Mouse (Mus musculus) stomach, postnatal 0 days (tissue): Measurements from ENCODE around the gene Sstr2. TPM values are rescaled to one million over a fixed set of nuclear protein-coding genes. Genes with fewer than 3 reads are reported as not detected.
A peak's percentile ranks its signal among the peaks of the same experiment; 100 is the strongest.

Experiments
- ATAC-seq: fragments of 200-750 bp; cut with Nextera tagmentation; 2 replicates; pipeline ENCODE4 v1.8.0; 2017; ENCODE audit not compliant: low FRiP score, low TSS enrichment
- DNase-seq: peaks from one replicate; pipeline ENCODE4 v3.0.0-alpha.2; 2016; ENCODE audit warnings: low spot score
- H3K27ac ChIP-seq: fragments of 300-500 bp; sonication (generic); replicated peaks from 2 replicates; pipeline ENCODE4 v1.5.1; 2014; ENCODE audit warnings: mild to moderate bottlenecking, control low read depth
- H3K27me3 ChIP-seq: fragments of 300-500 bp; sonication (generic); 2 replicates; pipeline ENCODE4 v1.6.1; 2014; ENCODE audit warnings: low read length; ENCODE audit not compliant: control insufficient read depth, insufficient read depth
- H3K36me3 ChIP-seq: fragments of 300-500 bp; sonication (generic); 2 replicates; pipeline ENCODE4 v1.6.1; 2014; ENCODE audit warnings: low read length, mixed read lengths; ENCODE audit not compliant: control insufficient read depth, insufficient read depth
- H3K4me1 ChIP-seq: fragments of 300-500 bp; sonication (generic); replicated peaks from 2 replicates; pipeline ENCODE4 v1.6.1; 2014; ENCODE audit warnings: antibody characterized with exemption; ENCODE audit not compliant: control insufficient read depth, insufficient read depth
- H3K4me2 ChIP-seq: fragments of 300-500 bp; sonication (generic); replicated peaks from 2 replicates; pipeline ENCODE4 v1.6.1; 2014; ENCODE audit warnings: low read depth, mild to moderate bottlenecking, control low read depth, moderate library complexity
- H3K4me3 ChIP-seq: fragments of 300-500 bp; sonication (generic); 2 replicates; pipeline ENCODE4 v1.5.1; 2014; ENCODE audit warnings: low read depth, low read length, control low read depth
- H3K9ac ChIP-seq: fragments of 300-500 bp; sonication (generic); 2 replicates; pipeline ENCODE4 v1.6.1; 2014; ENCODE audit warnings: mild to moderate bottlenecking, low read length, control low read depth, mixed read lengths
- H3K9me3 ChIP-seq: fragments of 300-500 bp; sonication (generic); 2 replicates; pipeline ENCODE4 v1.6.1; 2016; ENCODE audit warnings: low read length; ENCODE audit not compliant: control insufficient read depth
- CTCF ChIP-seq: IDR thresholded peaks from 2 replicates; pipeline ENCODE4 v1.5.1; 2016; ENCODE audit warnings: antibody characterized with exemption, low read depth, mild to moderate bottlenecking, moderate library complexity
- EP300 ChIP-seq: optimal IDR thresholded peaks from 2 replicates; pipeline ENCODE3; 2016; ENCODE audit warnings: antibody characterized with exemption
- WGBS: fragments of 180-500 bp; shearing (Covaris S2); extraction: QIAGEN DNeasy Blood & Tissue Kit; methylation state at CpG from one replicate; pipeline ENCODE4 v1.1.7; 2014; 5-methylcytosine and 5-hydroxymethylcytosine counted together
- polyA plus RNA-seq: library from polyadenylated mRNA; unstranded; fragments of >200 nt; fragmentation: Nextera tagmentation; extraction: Ambion mirVana; gene quantifications from 2 replicates; pipeline ENCODE4 v1.2.1, GENCODE M21; 2015

Gene Sstr2
- polyA plus RNA-seq, result 1.5 and 1.8 TPM in 2 replicates

DNA sequence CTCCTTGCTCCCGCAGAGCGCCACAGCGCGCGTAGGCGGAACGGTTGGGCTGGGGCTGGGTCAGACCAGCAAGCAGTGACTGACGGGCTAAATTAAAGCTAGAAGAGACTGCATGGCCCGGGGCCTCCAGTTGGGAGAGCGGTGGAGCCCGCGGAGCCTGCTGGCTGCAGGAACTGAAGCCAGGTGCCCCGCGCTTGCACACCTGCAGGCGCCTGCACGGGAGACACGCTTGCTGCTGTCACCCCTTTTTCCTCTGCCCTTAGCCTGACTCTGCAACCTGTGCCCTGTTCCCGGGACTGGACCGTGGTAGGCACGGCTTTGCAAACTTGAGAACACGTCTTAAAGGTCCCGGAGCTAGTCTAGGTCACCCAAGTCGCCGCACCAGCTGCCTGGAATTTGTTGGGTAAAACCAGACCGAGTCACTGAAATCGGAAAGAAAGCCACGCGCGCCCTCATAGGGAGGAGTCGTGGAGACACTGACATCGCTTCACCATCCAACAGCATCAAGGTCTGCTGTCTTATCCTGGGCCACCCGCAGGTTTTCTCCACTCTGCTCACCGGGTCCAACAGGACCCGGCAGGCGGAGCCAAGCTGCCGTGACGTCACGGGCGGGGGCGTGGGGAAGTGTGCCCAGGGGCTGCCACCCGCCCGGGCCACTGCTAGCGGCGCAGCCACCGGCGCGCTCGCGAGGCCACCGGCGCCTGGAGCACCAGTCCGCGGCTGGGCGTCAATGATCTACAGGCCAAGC lies at the start of gene Sstr2:
Gene Sstr2 (plus strand): TSS at position 671 of the 748 bp plus-strand sequence.
- H3K27ac ChIP-seq, result no peak within 1 kb of the TSS
- peak; percentile 84 for DNase-seq
- no peak for TF ChIP-seq CTCF
- no peak for TF ChIP-seq EP300
- H3K4me2 ChIP-seq, result peak within 1 kb of the TSS; percentile 74
- under 1% methylated on average over 54 of the region's 54 CpGs for WGBS
- 0 out of 2 replicates have a peak, but pooled peaks cover 5% of the 10 kb centered on the region for H3K4me1 ChIP-seq
- H3K27me3 ChIP-seq, result 0 out of 2 replicates have a peak, but pooled peaks cover 3% of the 10 kb centered on the region
- H3K36me3 ChIP-seq, result no peaks in the 10 kb centered on the region
- peak within 1 kb of the TSS; percentile 32 for H3K4me3 ChIP-seq
- H3K9me3 ChIP-seq, result no peaks in the 10 kb centered on the region
- ATAC-seq, result peak; percentile 63
- H3K9ac ChIP-seq, result peak within 1 kb of the TSS; percentile 41; the same call in 1 of the 2 replicates

DNA sequence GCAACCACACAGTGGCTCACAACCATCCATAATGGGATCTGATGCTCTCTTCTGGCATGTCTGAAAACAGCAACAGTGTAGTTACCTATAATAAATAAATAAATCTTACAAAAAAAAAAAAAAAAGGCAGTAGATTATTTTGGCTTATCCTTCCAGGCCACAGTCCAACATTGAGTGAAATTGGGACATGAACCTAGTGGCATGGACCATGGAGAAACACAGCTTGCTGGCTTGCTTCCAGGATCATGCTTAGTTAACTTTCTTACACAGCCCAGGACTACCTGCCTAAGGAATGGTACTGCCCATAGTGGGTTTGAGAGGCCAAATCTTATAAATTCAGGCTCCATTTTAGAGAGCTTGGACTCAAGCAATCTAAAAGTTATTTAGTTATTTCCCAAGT lies 47.5 kb upstream of the Sstr2 start:
- Histone ChIP-seq H3K27me3 (no peaks in the 10 kb centered on the region), H3K4me3 (no peak overlapping the region), H3K4me2 (no peak overlapping the region), H3K9ac (no peak overlapping the region), H3K4me1 (no peaks in the 10 kb centered on the region), H3K36me3 (no peaks in the 10 kb centered on the region), H3K9me3 (no peaks in the 10 kb centered on the region), H3K27ac (no peak overlapping the region)
- ATAC-seq (no peak), DNase-seq (no peak)
- TF ChIP-seq CTCF (no peak), EP300 (no peak)

- WGBS, result 48% methylated on average over 6 of the region's 6 CpGs
- H3K9ac ChIP-seq, result no peak overlapping the region
Measured at GRCm38 (mm10) chr11:113572641-113573040, 46.5 kb upstream of the Sstr2 start.

DNA sequence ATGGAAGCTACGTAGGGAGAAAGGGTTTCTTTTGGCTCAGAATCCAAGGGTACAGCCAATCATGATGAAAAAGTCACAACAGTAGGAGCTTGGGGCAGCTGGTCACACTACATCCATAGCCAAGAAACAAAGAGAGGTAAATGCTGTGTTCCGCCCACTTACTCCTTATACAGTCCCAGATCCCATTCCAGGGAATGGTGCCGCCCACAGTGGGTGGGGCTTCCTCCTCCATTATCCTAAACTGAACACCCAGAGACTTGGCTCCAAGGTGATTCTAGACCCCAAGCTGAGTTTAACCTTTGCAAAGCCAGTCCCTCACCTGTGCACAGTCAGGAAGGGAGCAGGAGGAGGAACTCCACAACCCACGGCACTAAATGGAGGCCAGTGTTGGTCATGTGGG lies 41.9 kb upstream of the Sstr2 start:
- WGBS, result 85% methylated on average over 4 of the region's 4 CpGs
- no peak overlapping the region for H3K9ac ChIP-seq

More at GRCm38 (mm10) chr11:113572641-113573040, 46.5 kb upstream of the Sstr2 start:
- Histone ChIP-seq H3K4me2 (no peak overlapping the region), H3K4me1 (no peaks in the 10 kb centered on the region), H3K36me3 (no peaks in the 10 kb centered on the region), H3K9me3 (no peaks in the 10 kb centered on the region), H3K27ac (no peak overlapping the region), H3K4me3 (no peak overlapping the region), H3K27me3 (no peaks in the 10 kb centered on the region)
- ATAC-seq, result no peak
- TF ChIP-seq CTCF, result no peak
- no peak for TF ChIP-seq EP300
- DNase-seq, result no peak

GRCm38 (mm10) chr11:113583879-113584661 lies 35.1 kb upstream of the Sstr2 start:
- Histone ChIP-seq H3K4me3 (no peak overlapping the region), H3K4me2 (no peak overlapping the region), H3K9me3 (no peaks in the 10 kb centered on the region), H3K4me1 (no peaks in the 10 kb centered on the region), H3K9ac (no peak overlapping the region), H3K36me3 (no peaks in the 10 kb centered on the region), H3K27me3 (no peaks in the 10 kb centered on the region), H3K27ac (no peak overlapping the region)
- 53% methylated on average over 11 of the region's 11 CpGs for WGBS
- ATAC-seq (no peak), DNase-seq (no peak)
- TF ChIP-seq CTCF (no peak), EP300 (no peak)

More for the DNA sequence above, 41.9 kb upstream of the Sstr2 start:
- Histone ChIP-seq H3K27me3 (no peaks in the 10 kb centered on the region), H3K9me3 (no peaks in the 10 kb centered on the region), H3K27ac (no peak overlapping the region), H3K36me3 (no peaks in the 10 kb centered on the region), H3K4me2 (no peak overlapping the region), H3K4me1 (no peaks in the 10 kb centered on the region), H3K4me3 (no peak overlapping the region)
- TF ChIP-seq CTCF, result no peak
- no peak for TF ChIP-seq EP300
- DNase-seq (no peak), ATAC-seq (no peak)
